Mouse (Mus musculus) ES-E14 (cell line): ENCODE data around the gene Tgfb1. TPM values are rescaled to one million over a fixed set of nuclear protein-coding genes. Genes with fewer than 3 reads are reported as not detected.

Source experiments
- DNase-seq: peaks from one replicate; pipeline ENCODE4 v3.0.0-alpha.2; 2013; ENCODE audit warnings: low read depth, low spot score
- H3K27ac ChIP-seq: 2 replicates; pipeline ENCODE4 v1.5.1; 2012; ENCODE audit warnings: low read depth, mild to moderate bottlenecking, low read length, moderate library complexity, mixed read lengths; ENCODE audit not compliant: poor library complexity, insufficient read depth, severe bottlenecking
- H3K36me3 ChIP-seq: 2 replicates; pipeline ENCODE4 v1.6.1; 2012; ENCODE audit warnings: mild to moderate bottlenecking, low read length, moderate library complexity, mixed read lengths; ENCODE audit not compliant: control insufficient read depth, poor library complexity, insufficient read depth, severe bottlenecking
- H3K4me1 ChIP-seq, 2 experiments: fragments of 150-350 bp in 1 of 2; sonication (generic) in 1 of 2; 2 replicates each; pipeline ENCODE4 v1.6.1; 2012; ENCODE audit warnings: low read length in 2 of 2, mild to moderate bottlenecking in 1 of 2, mixed read lengths in 1 of 2; ENCODE audit not compliant: control insufficient read depth in 2 of 2, insufficient read depth in 2 of 2, poor library complexity in 1 of 2
- H3K4me3 ChIP-seq, 2 experiments: fragments of 150-350 bp in 1 of 2; sonication (generic) in 1 of 2; 2 replicates each; pipeline ENCODE4 v1.5.1; 2012; ENCODE audit warnings: low read length in 2 of 2, low read depth in 1 of 2, mild to moderate bottlenecking in 1 of 2, mixed read lengths in 1 of 2; ENCODE audit not compliant: insufficient read depth in 1 of 2, poor library complexity in 1 of 2, severe bottlenecking in 1 of 2
- H3K9ac ChIP-seq: 2 replicates; pipeline ENCODE4 v1.6.1; 2012; ENCODE audit warnings: low read depth, mild to moderate bottlenecking, low read length, mixed read lengths; ENCODE audit not compliant: poor library complexity, insufficient read depth, severe bottlenecking
- H3K9me3 ChIP-seq: fragments of 150-350 bp; sonication (generic); 2 replicates; pipeline ENCODE4 v1.6.1; 2012; ENCODE audit warnings: low read depth, mild to moderate bottlenecking, low read length; ENCODE audit not compliant: control insufficient read depth, insufficient read depth
- CHD2 ChIP-seq: IDR thresholded peaks from 2 replicates; pipeline ENCODE4 v1.6.1; 2014; ENCODE audit warnings: mild to moderate bottlenecking, low read depth, low read length, inconsistent platforms
- HCFC1 ChIP-seq: IDR thresholded peaks from 2 replicates; pipeline ENCODE4 v1.6.1; 2012; ENCODE audit warnings: low read length, inconsistent platforms, borderline replicate concordance; ENCODE audit not compliant: insufficient read depth
- MAFK ChIP-seq: IDR thresholded peaks from 2 replicates; pipeline ENCODE4 v1.6.1; 2014; ENCODE audit warnings: mild to moderate bottlenecking, low read depth, low read length, inconsistent platforms; ENCODE audit not compliant: insufficient read depth
- ZC3H11A ChIP-seq: IDR thresholded peaks from 2 replicates; pipeline ENCODE4 v1.6.1; 2012; ENCODE audit warnings: low read depth, mild to moderate bottlenecking, inconsistent platforms, low read length, borderline replicate concordance
- ZNF384 ChIP-seq: IDR thresholded peaks from 2 replicates; pipeline ENCODE4 v1.6.1; 2012; ENCODE audit warnings: low read depth, low read length, inconsistent platforms
- in situ Hi-C, 2 experiments: fragments of 600-800 bp; cut with MboI; formaldehyde crosslinking; loops; one replicate each; pipeline ENCODE4 v1.15.1; 2025; ENCODE audit warnings: low sequenced_read_pairs in 2 of 2, inconsistent platforms in 1 of 2; ENCODE audit not compliant: unreplicated experiment in 2 of 2
- total RNA-seq: library from RNA; depleted of rRNA; stranded (reverse); fragments of 300-350 nt; gene quantifications from 2 replicates; pipeline ENCODE4 v1.2.3, GENCODE M21; 2012

The Tgfb1 gene
- total RNA-seq, 1 experiment, result 7.1 TPM

GRCm38 (mm10) chr7:25651281-25651680, 35.5 kb upstream of the Tgfb1 start:
- no peaks in the 10 kb centered on the region for H3K9me3 ChIP-seq
- in situ Hi-C loops, result no loop called here
- no peak overlapping the region for H3K27ac ChIP-seq
- H3K4me1 ChIP-seq, result peaks cover 0 to 12% of the 10 kb centered on the region in 2 experiments; a peak in 2 of 4 replicates
- no peak overlapping the region for H3K4me3 ChIP-seq
- TF ChIP-seq HCFC1 (no peak), ZC3H11A (no peak), ZNF384 (no peak), CHD2 (no peak), MAFK (no peak)
- H3K9ac ChIP-seq, result 0 out of 2 replicates have a peak overlapping the region, but pooled peaks have one; percentile 8
- H3K36me3 ChIP-seq, result peaks cover 2% of the 10 kb centered on the region; the same call in 1 of the 2 replicates
- DNase-seq, result no peak

- H3K4me1 ChIP-seq, result peaks cover 0 to 12% of the 10 kb centered on the region in 2 experiments; a peak in 2 of 4 replicates
- TF ChIP-seq HCFC1 (no peak), ZNF384 (no peak), CHD2 (no peak), MAFK (no peak), ZC3H11A (no peak)
- no peak overlapping the region for H3K27ac ChIP-seq
- H3K4me3 ChIP-seq, result no peak overlapping the region
- no peaks in the 10 kb centered on the region for H3K9me3 ChIP-seq
- in situ Hi-C loops, result no loop called here
- no peak overlapping the region for H3K9ac ChIP-seq
- peaks cover 2% of the 10 kb centered on the region; the same call in 1 of the 2 replicates for H3K36me3 ChIP-seq
- no peak for DNase-seq
Observed at GRCm38 (mm10) chr7:25652244-25652759, 34.5 kb upstream of the Tgfb1 start.

- Histone ChIP-seq H3K4me3 (peak overlapping the region; percentile 14 to 33; a peak in 2 of 4 replicates), H3K9me3 (no peaks in the 10 kb centered on the region), H3K4me1 (peaks cover 6 to 12% of the 10 kb centered on the region in 2 experiments; a peak in 3 of 4 replicates), H3K9ac (peak overlapping the region; percentile 56), H3K36me3 (peaks cover 4% of the 10 kb centered on the region; the same call in 1 of the 2 replicates), H3K27ac (peak overlapping the region; percentile 76; the same call in 1 of the 2 replicates)
- TF ChIP-seq MAFK (no peak), ZNF384 (peak; percentile 89)
- no peak for DNase-seq
- in situ Hi-C loops, result no loop called here
Observed at GRCm38 (mm10) chr7:25655601-25656428, 31.0 kb upstream of the Tgfb1 start.

- in situ Hi-C loops, result no loop called here
- TF ChIP-seq ZC3H11A (no peak), ZNF384 (no peak), CHD2 (no peak), HCFC1 (no peak), MAFK (no peak)
- Histone ChIP-seq H3K4me3 (peak overlapping the region; percentile 84 to 86), H3K4me1 (peaks cover 6 to 11% of the 10 kb centered on the region in 2 experiments; a peak in 3 of 4 replicates), H3K36me3 (peaks cover 17% of the 10 kb centered on the region), H3K9ac (peak overlapping the region; percentile 66), H3K27ac (no peak overlapping the region), H3K9me3 (no peaks in the 10 kb centered on the region)
- no peak for DNase-seq
Observed at GRCm38 (mm10) chr7:25657785-25658184, 29.0 kb upstream of the Tgfb1 start.
